7 mouse cellular contexts compared by ENCODE assay signal in genomic region chr15:16728470-16729011, GRCm38 (mm10). TPM values are rescaled to one million over a fixed set of nuclear protein-coding genes. Genes with fewer than 3 reads are reported as not detected.
DNase-seq lines count a peak whose midpoint lies in the region; ATAC-seq and TF ChIP-seq lines count a peak whose summit lies in the region.

Gene Cdh9 (plus strand): TSS chr15:16728756.

- no peak for ATAC-seq in embryonic facial prominence, embryonic 15.5 days (ENCODE audit: insufficient number of reproducible peaks, low FRiP score, low TSS enrichment, low read depth)
- peak; percentile 98 for ATAC-seq in intestine, embryonic 16.5 days
- no peak for ATAC-seq in limb, embryonic 14.5 days (ENCODE audit: low FRiP score, low read depth)
- ATAC-seq in megakaryocyte-erythroid progenitor cell, adult 5-6 weeks (replicated peaks; ENCODE audit: low FRiP score, low TSS enrichment, poor library complexity, severe bottlenecking): no peak

- no peak for TF ChIP-seq POLR2A in limb, embryonic 14.5 days (IDR thresholded peaks at IDR 0.05; ENCODE audit: borderline replicate concordance, extremely low read depth, insufficient read depth, insufficient read length)

- no peaks in the 10 kb centered on the region for H3K36me3 ChIP-seq in embryonic facial prominence, embryonic 15.5 days
- H3K36me3 ChIP-seq in intestine, embryonic 16.5 days (ENCODE audit: control insufficient read depth, insufficient read depth, low read length): no peaks in the 10 kb centered on the region
- no peaks in the 10 kb centered on the region for H3K36me3 ChIP-seq in limb, embryonic 14.5 days (ENCODE audit: control insufficient read depth, insufficient read depth, low read length)

- no peak within 1 kb of the TSS for H3K9ac ChIP-seq in embryonic facial prominence, embryonic 15.5 days
- peak within 1 kb of the TSS; percentile 39; the same call in 1 of the 2 replicates for H3K9ac ChIP-seq in intestine, embryonic 16.5 days (ENCODE audit: low read depth, low read length)
- peak within 1 kb of the TSS; percentile 40; the same call in 1 of the 2 replicates for H3K9ac ChIP-seq in limb, embryonic 14.5 days (ENCODE audit: low read depth, low read length, severe bottlenecking)

- H3K27me3 ChIP-seq in embryonic facial prominence, embryonic 15.5 days: no peaks in the 10 kb centered on the region
- no peaks in the 10 kb centered on the region for H3K27me3 ChIP-seq in intestine, embryonic 16.5 days (replicated peaks; ENCODE audit: control insufficient read depth, insufficient read depth, low read length)
- H3K27me3 ChIP-seq in limb, embryonic 14.5 days (ENCODE audit: control insufficient read depth, insufficient read depth, low read length): no peaks in the 10 kb centered on the region

- H3K27ac ChIP-seq in embryonic facial prominence, embryonic 15.5 days (replicated peaks): no peak within 1 kb of the TSS
- no peak within 1 kb of the TSS for H3K27ac ChIP-seq in intestine, embryonic 16.5 days (ENCODE audit: low read length)
- H3K27ac ChIP-seq in limb, embryonic 14.5 days (replicated peaks; ENCODE audit: low read depth, low read length): no peak within 1 kb of the TSS

- 0 out of 2 replicates have a peak, but pooled peaks cover 6% of the 10 kb centered on the region for H3K4me1 ChIP-seq in embryonic facial prominence, embryonic 15.5 days
- H3K4me1 ChIP-seq in intestine, embryonic 16.5 days (ENCODE audit: control insufficient read depth, insufficient read depth, low read length): no peaks in the 10 kb centered on the region
- 0 out of 2 replicates have a peak, but pooled peaks cover 2% of the 10 kb centered on the region for H3K4me1 ChIP-seq in limb, embryonic 14.5 days (ENCODE audit: control insufficient read depth, insufficient read depth, low read length)

- WGBS in embryonic facial prominence, embryonic 15.5 days: 2% methylated on average over 14 of the region's 14 CpGs
- WGBS in intestine, embryonic 16.5 days: 2% methylated on average over 14 of the region's 14 CpGs
- 3% methylated on average over 14 of the region's 14 CpGs for WGBS in limb, embryonic 14.5 days

- DNase-seq in urinary bladder, postnatal 36 days (ENCODE audit: low spot score in 2 of 2): peak; percentile 18 to 52
- DNase-seq in urinary bladder, postnatal 10 days (ENCODE audit: low spot score): no peak
- DNase-seq in limb, embryonic 14.5 days (ENCODE audit: low spot score): peak; percentile 31
- DNase-seq in right cerebral cortex, postnatal 10 days (ENCODE audit: low spot score in 2 of 2): peak; percentile 34 to 54

- no peaks in the 10 kb centered on the region for H3K9me3 ChIP-seq in embryonic facial prominence, embryonic 15.5 days (replicated peaks)
- H3K9me3 ChIP-seq in intestine, embryonic 16.5 days (ENCODE audit: control insufficient read depth, low read length): no peaks in the 10 kb centered on the region
- H3K9me3 ChIP-seq in limb, embryonic 14.5 days (ENCODE audit: control insufficient read depth, low read length): no peaks in the 10 kb centered on the region

- peak within 1 kb of the TSS; percentile 37 for H3K4me3 ChIP-seq in embryonic facial prominence, embryonic 15.5 days (replicated peaks)
- peak within 1 kb of the TSS; percentile 49 for H3K4me3 ChIP-seq in intestine, embryonic 16.5 days (ENCODE audit: low read length)
- peak within 1 kb of the TSS; percentile 29 for H3K4me3 ChIP-seq in limb, embryonic 14.5 days (replicated peaks; ENCODE audit: low read length)

- peak within 1 kb of the TSS; percentile 49 for H3K4me2 ChIP-seq in embryonic facial prominence, embryonic 15.5 days (replicated peaks)
- H3K4me2 ChIP-seq in intestine, embryonic 16.5 days (ENCODE audit: low read depth, low read length): peak within 1 kb of the TSS; percentile 60
- peak within 1 kb of the TSS; percentile 57 for H3K4me2 ChIP-seq in limb, embryonic 14.5 days (replicated peaks; ENCODE audit: low read depth, low read length, severe bottlenecking)

RNA-seq across cellular contexts. Expression of gene Cdh9, which starts in this region (rescaled TPM):
- polyA plus RNA-seq in embryonic facial prominence, embryonic 15.5 days (2015; fragmentation: Nextera tagmentation; extraction: Ambion mirVana): 0.26 and 0.32 TPM in 2 replicates
- 0.77 and 0.89 TPM in 2 replicates for polyA plus RNA-seq in intestine, embryonic 16.5 days (2015; fragmentation: Nextera tagmentation; extraction: Ambion mirVana)
- polyA plus RNA-seq in limb, embryonic 14.5 days (2012; rRNA removed): 0.51 and 0.52 TPM in 2 replicates
- 0.46 and 0.83 TPM in 2 replicates for polyA plus RNA-seq in limb, embryonic 14.5 days (2014; fragmentation: Nextera tagmentation; extraction: Ambion mirVana)
- not detected in 2 replicates for total RNA-seq in megakaryocyte-erythroid progenitor cell, adult 5-6 weeks (2014; fragmentation: Nextera tagmentation)
- total RNA-seq in megakaryocyte-erythroid progenitor cell, adult 5-6 weeks (2017): not detected in 2 replicates

Comparison
In these comparisons a context has a peak if more than half of its experiments do, and no peak if none do; other contexts are left out.
1. Peak in ATAC-seq, H3K4me3 ChIP-seq, H3K9ac ChIP-seq and H3K4me2 ChIP-seq in intestine, embryonic 16.5 days; RNA of the gene not detected or under 1 TPM.
2. Peak in DNase-seq, H3K4me3 ChIP-seq, H3K9ac ChIP-seq and H3K4me2 ChIP-seq in limb, embryonic 14.5 days; RNA of the gene not detected or under 1 TPM.